Mouse (Mus musculus) liver, embryonic 15.5 days (tissue): Measurements from ENCODE around the gene Gtpbp3. TPM values are rescaled to one million over a fixed set of nuclear protein-coding genes. Genes with fewer than 3 reads are reported as not detected.

Experiments used
- ATAC-seq: fragments of 200-750 bp; cut with Nextera tagmentation; 2 replicates; pipeline ENCODE4 v1.8.0; 2017; ENCODE audit warnings: moderate number of reproducible peaks, mild to moderate bottlenecking, moderate library complexity; ENCODE audit not compliant: insufficient read depth
- H3K27ac ChIP-seq: fragments of 300-500 bp; sonication (generic); replicated peaks from 2 replicates; pipeline ENCODE4 v1.5.1; 2015; ENCODE audit warnings: mild to moderate bottlenecking, inconsistent platforms
- H3K27me3 ChIP-seq: fragments of 300-500 bp; sonication (generic); 2 replicates; pipeline ENCODE4 v1.6.1; 2015; ENCODE audit warnings: mild to moderate bottlenecking, inconsistent platforms
- H3K36me3 ChIP-seq: fragments of 300-500 bp; sonication (generic); replicated peaks from 2 replicates; pipeline ENCODE4 v1.6.1; 2015; ENCODE audit warnings: moderate library complexity, mild to moderate bottlenecking, inconsistent platforms
- H3K4me1 ChIP-seq: fragments of 300-500 bp; sonication (generic); replicated peaks from 2 replicates; pipeline ENCODE4 v1.6.1; 2015; ENCODE audit warnings: inconsistent platforms
- H3K4me2 ChIP-seq: fragments of 300-500 bp; sonication (generic); 2 replicates; pipeline ENCODE4 v1.6.1; 2015; ENCODE audit warnings: moderate library complexity, mild to moderate bottlenecking, inconsistent platforms
- H3K4me3 ChIP-seq: fragments of 300-500 bp; sonication (generic); replicated peaks from 2 replicates; pipeline ENCODE4 v1.5.1; 2015; ENCODE audit warnings: mild to moderate bottlenecking, inconsistent platforms
- H3K9ac ChIP-seq: fragments of 300-500 bp; sonication (generic); 2 replicates; pipeline ENCODE4 v1.6.1; 2015; ENCODE audit warnings: moderate library complexity, mild to moderate bottlenecking, inconsistent platforms
- H3K9me3 ChIP-seq: fragments of 300-500 bp; sonication (generic); replicated peaks from 2 replicates; pipeline ENCODE4 v1.6.1; 2016; ENCODE audit warnings: inconsistent platforms
- WGBS: fragments of 180-500 bp; shearing (Covaris S2); methylation state at CpG from one replicate; pipeline ENCODE4 v1.1.7; 2015; ENCODE audit warnings: mixed read lengths; ENCODE audit not compliant: insufficient replicate concordance; 5-methylcytosine and 5-hydroxymethylcytosine counted together
- polyA plus RNA-seq: library from polyadenylated mRNA; unstranded; fragments of >200 nt; fragmentation: Nextera tagmentation; extraction: Ambion mirVana; gene quantifications from 2 replicates; pipeline ENCODE4 v1.2.1, GENCODE M21; 2015

Gtpbp3 gene
- polyA plus RNA-seq, 1 experiment from 2014 or later: 4.2 TPM

DNA sequence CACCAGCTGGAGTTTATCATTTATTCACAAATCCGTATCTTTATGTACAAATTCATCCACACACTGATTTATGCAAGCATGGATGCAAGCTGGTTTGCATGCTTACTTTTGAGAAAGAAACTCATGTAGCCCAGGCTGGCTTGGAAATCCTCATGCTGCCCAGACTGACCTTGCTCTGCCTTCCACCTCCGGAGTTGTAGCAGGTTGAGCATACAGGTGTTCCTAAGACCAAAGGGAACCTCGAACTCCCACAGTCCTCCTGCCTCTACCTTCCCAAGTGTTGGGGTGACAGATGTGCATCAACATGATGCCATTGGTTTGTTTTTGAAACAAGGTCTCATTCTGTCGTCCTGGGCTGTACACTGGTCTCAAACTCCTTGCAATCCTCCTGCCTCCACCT is 25.7 kb upstream of the Gtpbp3 start:
- H3K9ac ChIP-seq: no peak overlapping the region
- H3K4me1 ChIP-seq: peaks cover 38% of the 10 kb centered on the region
- no peaks in the 10 kb centered on the region; the same call in 1 of the 2 replicates for H3K27me3 ChIP-seq
- 72% methylated on average over 4 of the region's 4 CpGs for WGBS
- no peak for ATAC-seq
- H3K36me3 ChIP-seq: peaks cover 18% of the 10 kb centered on the region; the same call in 1 of the 2 replicates
- H3K4me3 ChIP-seq: peak overlapping the region; percentile 80; the same call in 1 of the 2 replicates
- H3K9me3 ChIP-seq: no peaks in the 10 kb centered on the region
- peak overlapping the region; percentile 97 for H3K4me2 ChIP-seq
- H3K27ac ChIP-seq: no peak overlapping the region

DNA sequence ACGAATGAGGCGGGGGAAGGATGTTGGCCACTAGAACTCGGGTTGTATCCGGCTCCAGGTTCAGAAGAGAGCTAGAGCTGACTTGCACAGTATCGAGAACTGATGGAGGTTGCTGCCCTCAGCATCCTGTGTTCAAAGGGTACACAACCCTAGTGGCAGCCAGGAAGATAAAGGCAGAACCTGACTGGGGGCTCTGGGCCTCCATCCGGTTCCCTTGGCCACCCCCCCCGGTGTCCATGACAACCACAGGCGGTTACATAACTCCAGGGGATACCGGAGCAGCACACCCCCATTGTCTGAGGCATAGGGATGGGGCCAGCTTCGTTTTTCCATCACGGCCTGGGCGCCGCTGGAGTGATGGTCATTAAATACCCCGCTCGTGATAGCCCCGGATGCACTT is 25.1 kb upstream of the Gtpbp3 start:
- Histone ChIP-seq H3K27me3 (no peaks in the 10 kb centered on the region; the same call in 1 of the 2 replicates), H3K4me1 (peaks cover 37% of the 10 kb centered on the region), H3K4me3 (peak overlapping the region; percentile 80), H3K27ac (peak overlapping the region; percentile 51; the same call in 1 of the 2 replicates), H3K9me3 (no peaks in the 10 kb centered on the region), H3K36me3 (peaks cover 18% of the 10 kb centered on the region; the same call in 1 of the 2 replicates), H3K9ac (peak overlapping the region; percentile 85), H3K4me2 (peak overlapping the region; percentile 97)
- ATAC-seq: no peak
- 4% methylated on average over 16 of the region's 16 CpGs for WGBS

DNA sequence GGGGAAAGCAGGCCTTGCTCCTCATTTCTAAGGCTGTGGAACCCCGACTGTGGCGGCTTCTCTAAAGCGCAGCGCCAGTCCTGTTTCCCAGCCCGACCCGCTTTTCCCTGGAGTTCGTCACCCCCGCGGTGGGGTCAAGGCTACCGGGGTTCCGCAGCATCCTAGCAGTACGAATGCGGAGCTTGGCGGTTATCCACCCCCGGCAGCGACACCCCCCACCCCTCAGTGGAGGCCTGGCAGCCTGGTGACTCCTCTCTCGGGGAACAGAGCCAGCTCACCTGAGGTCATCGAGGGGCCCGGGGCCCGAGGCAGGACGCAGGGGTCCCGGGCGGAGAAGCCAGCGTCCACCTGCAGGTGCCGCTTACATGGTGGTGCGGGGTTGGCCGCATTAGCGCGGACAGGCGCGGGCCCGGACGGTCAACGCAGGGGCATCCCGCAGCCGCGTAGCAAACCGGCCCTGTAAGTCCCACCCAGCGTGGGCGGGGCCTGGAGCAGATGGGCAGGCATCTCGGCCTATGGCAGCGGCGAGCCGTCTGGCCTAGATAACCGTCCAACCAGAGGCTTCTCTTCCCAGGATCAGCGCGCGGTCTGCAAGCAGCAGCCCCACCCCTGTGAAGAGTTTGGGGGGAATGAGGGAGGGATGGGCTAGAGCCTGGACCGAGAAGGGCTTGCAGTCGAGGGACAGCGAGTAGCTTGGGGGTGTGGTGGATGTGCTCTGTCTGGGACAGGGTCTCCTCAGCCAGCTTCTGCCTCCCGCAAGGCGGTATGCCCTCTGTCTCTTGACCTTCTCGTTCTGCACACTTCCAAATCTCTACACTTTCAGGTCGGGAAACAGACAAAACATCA is 24.5 kb upstream of the Gtpbp3 start, which contains the start of gene Abhd8:
Gene Abhd8, minus strand, starts transcription at position 468 of the 846 bp plus-strand sequence.
- Histone ChIP-seq H3K9ac (peak within 1 kb of the TSS; percentile 85), H3K4me1 (peaks cover 38% of the 10 kb centered on the region), H3K27ac (peak within 1 kb of the TSS; percentile 87), H3K27me3 (no peaks in the 10 kb centered on the region; the same call in 1 of the 2 replicates), H3K36me3 (peaks cover 18% of the 10 kb centered on the region; the same call in 1 of the 2 replicates), H3K4me2 (peak within 1 kb of the TSS; percentile 97), H3K4me3 (peak within 1 kb of the TSS; percentile 80), H3K9me3 (no peaks in the 10 kb centered on the region)
- ATAC-seq: peak; percentile 72
- WGBS: under 1% methylated on average over 55 of the region's 55 CpGs

DNA sequence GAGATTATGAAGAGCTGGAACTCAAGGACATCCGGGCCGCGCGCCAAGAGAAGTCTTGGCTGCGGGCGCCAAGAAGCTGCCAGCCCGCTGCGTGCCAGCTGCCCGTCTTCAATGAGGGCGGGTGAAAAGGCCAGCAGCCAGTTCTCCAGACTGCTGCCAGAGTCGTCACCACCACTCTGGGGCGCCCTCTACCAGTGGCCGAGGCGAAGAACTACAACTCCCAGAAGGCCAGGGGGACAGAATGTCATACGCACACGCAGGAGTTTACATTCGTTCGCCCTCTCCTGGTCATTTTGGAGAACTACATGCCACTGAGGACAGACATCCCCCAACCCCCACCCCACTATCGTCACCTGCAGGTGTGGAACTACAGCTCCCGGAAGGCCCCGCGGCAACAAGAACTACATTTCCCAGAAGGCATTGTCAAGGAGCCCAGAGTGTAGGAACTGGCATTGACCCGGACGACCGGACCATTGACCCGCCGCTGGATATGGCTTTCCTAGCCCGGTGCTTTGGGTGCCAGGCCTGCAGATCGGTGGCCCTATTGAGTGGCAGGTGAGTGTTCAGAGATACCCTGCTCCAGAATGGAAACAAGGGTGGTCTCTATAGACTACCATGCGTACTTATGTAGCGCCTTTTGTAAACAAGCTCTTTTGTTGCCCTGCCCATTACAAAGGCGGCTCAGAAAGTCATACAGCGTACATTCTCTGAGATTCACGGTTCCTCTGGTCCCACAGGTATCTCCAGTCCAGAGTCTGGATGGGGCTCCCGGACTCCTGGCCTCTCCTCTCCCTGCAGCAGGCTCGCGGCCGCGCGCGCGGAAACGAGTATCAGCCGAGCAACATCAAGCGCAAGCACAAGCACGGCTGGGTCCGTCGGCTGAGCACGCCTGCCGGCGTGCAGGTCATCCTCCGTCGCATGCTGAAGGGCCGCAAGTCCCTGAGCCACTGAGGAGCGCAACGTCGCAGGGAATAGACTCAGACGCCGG is 23.1 kb upstream of the Gtpbp3 start, which contains the start of gene Mrpl34:
Gene Mrpl34, plus strand, starts transcription at position 447 of the 988 bp plus-strand sequence.
- peaks cover 47% of the 10 kb centered on the region for H3K4me1 ChIP-seq
- WGBS: under 1% methylated on average over 59 of the region's 59 CpGs
- H3K4me2 ChIP-seq: peak within 1 kb of the TSS; percentile 97
- H3K27me3 ChIP-seq: no peaks in the 10 kb centered on the region; the same call in 1 of the 2 replicates
- H3K9ac ChIP-seq: peak within 1 kb of the TSS; percentile 85
- peak; percentile 83 for ATAC-seq
- H3K9me3 ChIP-seq: no peaks in the 10 kb centered on the region
- peaks cover 18% of the 10 kb centered on the region; the same call in 1 of the 2 replicates for H3K36me3 ChIP-seq
- peak within 1 kb of the TSS; percentile 87 for H3K27ac ChIP-seq
- H3K4me3 ChIP-seq: peak within 1 kb of the TSS; percentile 80

DNA sequence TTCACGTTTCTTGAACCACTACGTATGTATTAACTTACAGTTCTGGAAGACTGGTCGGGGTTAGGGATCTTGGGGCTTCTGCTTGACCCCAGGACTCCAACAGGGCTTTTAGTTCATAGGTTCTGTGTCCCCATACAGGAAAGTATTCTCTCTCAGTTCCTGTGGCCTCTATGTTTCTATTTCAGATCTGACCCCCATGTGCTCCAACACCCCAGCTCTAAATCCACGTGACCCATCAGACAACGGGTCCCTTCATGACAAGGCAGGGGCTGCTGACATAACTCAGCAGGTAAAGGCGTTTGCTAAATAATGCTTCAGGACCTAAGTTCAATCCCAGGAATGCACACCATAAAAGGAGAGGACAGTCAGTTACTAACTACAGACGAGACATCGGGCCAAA is 22.2 kb upstream of the Gtpbp3 start:
- peak overlapping the region; percentile 69 for H3K9ac ChIP-seq

DNA sequence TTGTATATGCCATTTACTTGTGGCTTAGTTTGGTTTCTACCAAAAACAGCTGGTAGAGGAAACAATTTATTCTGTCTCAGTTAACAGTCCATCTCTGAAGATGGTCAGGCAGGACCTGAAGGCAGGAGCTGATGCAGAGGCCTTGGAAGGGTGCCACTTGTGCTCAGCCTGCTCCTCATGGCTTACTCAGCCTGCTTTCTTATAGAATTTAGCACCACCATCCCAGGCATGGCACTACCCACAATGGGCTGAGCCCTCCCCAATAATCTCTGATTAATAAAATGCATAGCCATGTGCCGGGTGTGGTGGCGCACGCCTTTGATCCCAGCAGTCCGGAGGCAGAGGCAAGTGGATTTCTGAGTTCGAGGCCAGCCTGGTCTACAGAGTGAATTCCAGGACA is 21.7 kb upstream of the Gtpbp3 start:
- no peak overlapping the region for H3K27ac ChIP-seq
- no peaks in the 10 kb centered on the region; the same call in 1 of the 2 replicates for H3K27me3 ChIP-seq
- 85% methylated on average over 5 of the region's 5 CpGs for WGBS
- H3K4me1 ChIP-seq: peaks cover 61% of the 10 kb centered on the region
- no peaks in the 10 kb centered on the region for H3K9me3 ChIP-seq
- H3K4me2 ChIP-seq: peak overlapping the region; percentile 97; the same call in 1 of the 2 replicates
- peaks cover 17% of the 10 kb centered on the region for H3K36me3 ChIP-seq
- H3K9ac ChIP-seq: no peak overlapping the region
- H3K4me3 ChIP-seq: peak overlapping the region; percentile 80
- ATAC-seq: no peak

More for the DNA sequence above, 22.2 kb upstream of the Gtpbp3 start:
- Histone ChIP-seq H3K27ac (no peak overlapping the region), H3K4me3 (peak overlapping the region; percentile 80), H3K4me2 (peak overlapping the region; percentile 97), H3K4me1 (peaks cover 56% of the 10 kb centered on the region), H3K36me3 (peaks cover 17% of the 10 kb centered on the region; the same call in 1 of the 2 replicates), H3K27me3 (no peaks in the 10 kb centered on the region; the same call in 1 of the 2 replicates), H3K9me3 (no peaks in the 10 kb centered on the region)
- no peak for ATAC-seq
- 71% methylated on average over 8 of the region's 8 CpGs for WGBS

DNA sequence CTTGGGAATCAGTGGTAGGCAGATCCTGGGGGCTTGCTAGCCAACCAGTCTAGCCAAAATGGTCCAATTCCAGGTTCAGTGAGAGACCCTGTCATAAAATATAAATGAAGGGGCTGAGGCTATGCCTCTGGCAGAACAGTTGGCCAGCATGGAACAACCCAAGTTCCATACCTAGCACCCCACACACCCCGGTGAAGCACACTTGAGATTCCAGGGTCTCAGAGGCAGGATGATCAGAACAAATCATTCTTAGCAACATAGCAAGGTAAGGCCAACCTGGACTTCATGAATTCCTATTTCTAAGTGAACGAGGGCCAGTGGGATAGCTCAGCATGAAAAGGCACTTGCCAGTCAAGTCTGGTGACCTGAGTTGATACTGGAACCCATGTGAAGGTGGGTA is 20.7 kb upstream of the Gtpbp3 start:
- Histone ChIP-seq H3K36me3 (peaks cover 25% of the 10 kb centered on the region), H3K4me1 (peaks cover 59% of the 10 kb centered on the region), H3K27me3 (no peaks in the 10 kb centered on the region; the same call in 1 of the 2 replicates), H3K4me2 (no peak overlapping the region), H3K4me3 (no peak overlapping the region), H3K27ac (no peak overlapping the region), H3K9ac (no peak overlapping the region), H3K9me3 (no peaks in the 10 kb centered on the region)
- WGBS: 81% methylated on average over 2 of the region's 2 CpGs
- ATAC-seq: no peak

DNA sequence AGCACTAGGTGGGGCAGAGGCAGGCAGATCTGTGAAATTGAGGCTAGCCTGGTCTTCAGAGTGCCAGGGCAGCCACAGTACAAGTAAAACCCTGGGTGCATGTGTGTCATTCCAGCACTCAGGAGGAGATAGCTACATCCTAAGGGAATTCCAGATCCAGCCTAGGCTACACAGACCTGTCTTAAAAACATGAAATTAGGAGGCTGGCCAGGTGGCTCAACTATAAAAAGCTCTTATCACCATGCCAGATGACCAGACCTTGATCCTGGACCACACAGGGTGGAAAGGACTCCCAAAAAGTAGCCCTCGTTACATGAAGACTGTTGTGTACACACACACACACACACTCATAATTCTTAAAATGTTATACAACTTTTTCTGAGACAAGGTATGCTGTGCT is 19.9 kb upstream of the Gtpbp3 start:
- Histone ChIP-seq H3K9ac (no peak overlapping the region), H3K36me3 (peaks cover 33% of the 10 kb centered on the region), H3K9me3 (no peaks in the 10 kb centered on the region), H3K27ac (no peak overlapping the region), H3K4me1 (peaks cover 51% of the 10 kb centered on the region), H3K27me3 (no peaks in the 10 kb centered on the region), H3K4me2 (0 out of 2 replicates have a peak overlapping the region, but pooled peaks have one; percentile 60), H3K4me3 (no peak overlapping the region)
- no peak for ATAC-seq
- WGBS: 66% methylated on average over 1 of the region's 1 CpGs

DNA sequence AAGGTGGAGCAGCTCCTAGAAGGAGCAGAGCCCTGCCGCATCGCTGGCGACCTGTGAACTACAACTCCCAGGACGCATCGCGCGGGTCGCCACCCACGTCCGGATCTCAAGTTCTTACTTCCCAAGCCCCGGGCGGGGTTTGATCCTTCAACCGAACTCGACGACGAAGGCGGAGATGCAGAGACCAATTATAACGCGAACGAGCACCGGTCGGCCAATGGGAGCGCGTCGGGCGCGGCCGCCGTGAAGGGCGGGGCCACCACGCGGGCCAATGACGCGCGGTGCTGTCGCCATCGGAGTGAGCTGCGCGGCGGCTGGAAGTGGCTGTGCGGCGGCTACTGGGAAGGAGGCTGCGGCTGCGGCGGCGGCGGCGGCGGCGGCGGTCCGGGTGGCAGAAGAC is 19.0 kb upstream of the Gtpbp3 start, which contains the start of gene Dda1:
Gene Dda1, plus strand, starts transcription at position 284 of the 400 bp plus-strand sequence.
- peak within 1 kb of the TSS; percentile 95 for H3K4me2 ChIP-seq
- H3K9me3 ChIP-seq: no peaks in the 10 kb centered on the region
- peak within 1 kb of the TSS; percentile 82 for H3K27ac ChIP-seq
- peaks cover 43% of the 10 kb centered on the region for H3K4me1 ChIP-seq
- ATAC-seq: peak; percentile 82
- peak within 1 kb of the TSS; percentile 85 for H3K4me3 ChIP-seq
- H3K9ac ChIP-seq: peak within 1 kb of the TSS; percentile 85
- H3K36me3 ChIP-seq: peaks cover 42% of the 10 kb centered on the region
- H3K27me3 ChIP-seq: no peaks in the 10 kb centered on the region
- under 1% methylated on average over 52 of the region's 52 CpGs for WGBS

DNA sequence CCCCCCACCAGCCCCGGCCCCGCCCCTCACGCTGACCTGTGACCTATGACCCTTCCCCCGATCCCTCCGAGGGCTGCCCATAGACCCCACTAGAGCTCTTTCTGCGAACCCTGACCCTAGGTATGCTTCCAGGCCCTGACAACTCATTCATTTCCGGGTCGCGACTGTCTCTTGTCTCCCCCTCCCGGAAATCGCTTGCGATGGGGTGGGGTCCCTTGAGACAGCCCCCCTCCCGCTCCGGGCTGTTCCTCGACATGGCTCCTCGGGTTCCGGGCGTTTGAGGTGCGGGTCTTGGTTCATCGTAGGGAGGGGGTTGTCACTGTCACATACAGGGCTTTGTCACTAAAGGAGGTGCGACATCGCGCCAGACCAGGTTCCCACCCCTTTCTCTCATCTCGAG is 18.5 kb upstream of the Gtpbp3 start:
- peak; percentile 3 for ATAC-seq
- peak overlapping the region; percentile 82 for H3K27ac ChIP-seq
- whole genome bisulfite sequencing: under 1% methylated on average over 24 of the region's 24 CpGs
- H3K4me3 ChIP-seq: peak overlapping the region; percentile 85
- H3K4me1 ChIP-seq: peaks cover 38% of the 10 kb centered on the region
- no peaks in the 10 kb centered on the region for H3K27me3 ChIP-seq
- H3K9me3 ChIP-seq: no peaks in the 10 kb centered on the region
- peak overlapping the region; percentile 85 for H3K9ac ChIP-seq
- H3K4me2 ChIP-seq: peak overlapping the region; percentile 95
- H3K36me3 ChIP-seq: peaks cover 47% of the 10 kb centered on the region
